Mouse (Mus musculus): ENCODE measurements around the gene Ublcp1.

The Ublcp1 gene

GRCm38 (mm10) chr11:44422337-44423111 is 47.8 kb downstream of the Ublcp1 start:
- no peak for DNase-seq (ENCODE audit: low spot score)

GRCm38 (mm10) chr11:44417403-44417802 is 52.9 kb downstream of the Ublcp1 start:
- no peak for DNase-seq (ENCODE audit: low spot score)

GRCm38 (mm10) chr11:44414605-44415004 is 55.7 kb downstream of the Ublcp1 start:
- DNase-seq (ENCODE audit: low spot score): no peak

- no peak for DNase-seq (ENCODE audit: low spot score)
These were observed 56.9 kb downstream of the Ublcp1 start for GRCm38 (mm10) chr11:44413371-44413770.

GRCm38 (mm10) chr11:44412276-44412675 is 58.0 kb downstream of the Ublcp1 start:
- no peak for DNase-seq (ENCODE audit: low spot score)

GRCm38 (mm10) chr11:44410413-44410812 is 59.9 kb downstream of the Ublcp1 start:
- no peak for DNase-seq (ENCODE audit: low spot score)

GRCm38 (mm10) chr11:44408626-44409025 is 61.7 kb downstream of the Ublcp1 start:
- no peak for DNase-seq (ENCODE audit: low spot score)

GRCm38 (mm10) chr11:44406457-44406856 is 63.8 kb downstream of the Ublcp1 start:
- DNase-seq (ENCODE audit: low spot score): no peak

- DNase-seq (ENCODE audit: low spot score): no peak
These were observed 64.3 kb downstream of the Ublcp1 start for GRCm38 (mm10) chr11:44405961-44406360.

- no peak for DNase-seq (ENCODE audit: low spot score)
These were observed 65.2 kb downstream of the Ublcp1 start for GRCm38 (mm10) chr11:44405113-44405512.

All from ovary, postnatal 10 days (tissue).